Mouse (Mus musculus) heart, embryonic 15.5 days (tissue): ENCODE results near the gene B130006D01Rik. TPM values are rescaled to one million over a fixed set of nuclear protein-coding genes. Genes with fewer than 3 reads are reported as not detected.

Source experiments
- ATAC-seq: fragments of 200-750 bp; cut with Nextera tagmentation; replicated peaks from 2 replicates; pipeline ENCODE4 v1.8.0; 2017; ENCODE audit warnings: low read depth, moderate TSS enrichment; ENCODE audit not compliant: insufficient number of reproducible peaks, insufficient read depth, low FRiP score
- H3K27ac ChIP-seq: fragments of 300-500 bp; sonication (generic); 2 replicates; pipeline ENCODE4 v1.5.1; 2015; ENCODE audit warnings: mild to moderate bottlenecking, inconsistent platforms
- H3K27me3 ChIP-seq: fragments of 300-500 bp; sonication (generic); 2 replicates; pipeline ENCODE4 v1.6.1; 2015; ENCODE audit warnings: inconsistent platforms
- H3K36me3 ChIP-seq: fragments of 300-500 bp; sonication (generic); 2 replicates; pipeline ENCODE4 v1.6.1; 2015; ENCODE audit warnings: mild to moderate bottlenecking, inconsistent platforms
- H3K4me1 ChIP-seq: fragments of 300-500 bp; sonication (generic); replicated peaks from 2 replicates; pipeline ENCODE4 v1.6.1; 2015; ENCODE audit warnings: inconsistent platforms
- H3K4me2 ChIP-seq: fragments of 300-500 bp; sonication (generic); 2 replicates; pipeline ENCODE4 v1.6.1; 2015; ENCODE audit warnings: inconsistent platforms, mild to moderate bottlenecking, moderate library complexity
- H3K4me3 ChIP-seq: fragments of 300-500 bp; sonication (generic); 2 replicates; pipeline ENCODE4 v1.5.1; 2015; ENCODE audit warnings: mild to moderate bottlenecking, inconsistent platforms
- H3K9ac ChIP-seq: fragments of 300-500 bp; sonication (generic); 2 replicates; pipeline ENCODE4 v1.6.1; 2015; ENCODE audit warnings: mild to moderate bottlenecking, inconsistent platforms
- H3K9me3 ChIP-seq: fragments of 300-500 bp; sonication (generic); replicated peaks from 2 replicates; pipeline ENCODE4 v1.6.1; 2016; ENCODE audit warnings: inconsistent platforms
- WGBS: fragments of 180-500 bp; shearing (Covaris S2); methylation state at CpG from one replicate; pipeline ENCODE4 v1.1.7; 2015; ENCODE audit warnings: mixed read lengths; 5-methylcytosine and 5-hydroxymethylcytosine counted together
- polyA plus RNA-seq: library from polyadenylated mRNA; unstranded; fragments of >200 nt; fragmentation: Nextera tagmentation; extraction: Ambion mirVana; gene quantifications from 2 replicates; pipeline ENCODE4 v1.2.1, GENCODE M21; 2015

Gene B130006D01Rik
- polyA plus RNA-seq, result 0.71 TPM in 2 replicates

GRCm38 (mm10) chr11:95723287-95723686 lies at the start of gene B130006D01Rik:
Gene B130006D01Rik, plus strand, starts transcription at chr11:95723587.
- WGBS, result 87% methylated on average over 5 of the region's 5 CpGs
- Histone ChIP-seq H3K4me1 (peaks cover 2% of the 10 kb centered on the region; the same call in 1 of the 2 replicates), H3K36me3 (no peaks in the 10 kb centered on the region), H3K4me2 (no peak within 1 kb of the TSS), H3K27me3 (no peaks in the 10 kb centered on the region), H3K9ac (no peak within 1 kb of the TSS), H3K9me3 (no peaks in the 10 kb centered on the region), H3K27ac (no peak within 1 kb of the TSS), H3K4me3 (no peak within 1 kb of the TSS)
- no peak for ATAC-seq

DNA sequence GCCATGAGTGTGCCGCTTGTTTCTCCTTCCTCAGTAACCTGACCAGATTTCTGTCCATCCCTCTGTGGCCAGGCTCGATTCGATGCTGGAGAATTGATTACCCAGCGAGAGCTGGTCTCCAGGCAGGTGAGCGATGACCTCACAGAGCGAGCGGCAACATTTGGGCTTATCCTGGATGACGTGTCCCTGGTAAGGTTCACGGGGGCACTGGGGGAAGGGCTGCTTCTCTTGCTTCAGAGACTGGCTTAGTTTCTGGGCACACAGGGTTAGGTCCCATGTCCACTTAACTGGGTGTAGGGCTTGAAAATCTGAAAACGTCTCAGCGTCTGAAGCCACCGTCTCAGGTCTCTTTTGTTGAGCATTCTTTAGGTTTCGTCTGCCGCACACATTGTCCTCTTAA lies 47.9 kb upstream of the B130006D01Rik start:
- ATAC-seq, result no peak
- peaks cover 70% of the 10 kb centered on the region for H3K36me3 ChIP-seq
- H3K27ac ChIP-seq, result no peak overlapping the region
- no peak overlapping the region for H3K4me3 ChIP-seq
- peaks cover 9% of the 10 kb centered on the region; the same call in 1 of the 2 replicates for H3K4me1 ChIP-seq
- H3K4me2 ChIP-seq, result no peak overlapping the region
- WGBS, result 88% methylated on average over 14 of the region's 14 CpGs
- no peak overlapping the region for H3K9ac ChIP-seq
- H3K9me3 ChIP-seq, result no peaks in the 10 kb centered on the region
- H3K27me3 ChIP-seq, result no peaks in the 10 kb centered on the region

GRCm38 (mm10) chr11:95676307-95676706 lies 47.1 kb upstream of the B130006D01Rik start:
- H3K4me3 ChIP-seq, result no peak overlapping the region
- peaks cover 9% of the 10 kb centered on the region; the same call in 1 of the 2 replicates for H3K4me1 ChIP-seq
- no peaks in the 10 kb centered on the region for H3K27me3 ChIP-seq
- WGBS, result 24% methylated on average over 6 of the region's 6 CpGs
- no peaks in the 10 kb centered on the region for H3K9me3 ChIP-seq
- no peak overlapping the region for H3K4me2 ChIP-seq
- no peak overlapping the region for H3K9ac ChIP-seq
- no peak overlapping the region; the same call in 1 of the 2 replicates for H3K27ac ChIP-seq
- H3K36me3 ChIP-seq, result peaks cover 65% of the 10 kb centered on the region
- no peak for ATAC-seq

DNA sequence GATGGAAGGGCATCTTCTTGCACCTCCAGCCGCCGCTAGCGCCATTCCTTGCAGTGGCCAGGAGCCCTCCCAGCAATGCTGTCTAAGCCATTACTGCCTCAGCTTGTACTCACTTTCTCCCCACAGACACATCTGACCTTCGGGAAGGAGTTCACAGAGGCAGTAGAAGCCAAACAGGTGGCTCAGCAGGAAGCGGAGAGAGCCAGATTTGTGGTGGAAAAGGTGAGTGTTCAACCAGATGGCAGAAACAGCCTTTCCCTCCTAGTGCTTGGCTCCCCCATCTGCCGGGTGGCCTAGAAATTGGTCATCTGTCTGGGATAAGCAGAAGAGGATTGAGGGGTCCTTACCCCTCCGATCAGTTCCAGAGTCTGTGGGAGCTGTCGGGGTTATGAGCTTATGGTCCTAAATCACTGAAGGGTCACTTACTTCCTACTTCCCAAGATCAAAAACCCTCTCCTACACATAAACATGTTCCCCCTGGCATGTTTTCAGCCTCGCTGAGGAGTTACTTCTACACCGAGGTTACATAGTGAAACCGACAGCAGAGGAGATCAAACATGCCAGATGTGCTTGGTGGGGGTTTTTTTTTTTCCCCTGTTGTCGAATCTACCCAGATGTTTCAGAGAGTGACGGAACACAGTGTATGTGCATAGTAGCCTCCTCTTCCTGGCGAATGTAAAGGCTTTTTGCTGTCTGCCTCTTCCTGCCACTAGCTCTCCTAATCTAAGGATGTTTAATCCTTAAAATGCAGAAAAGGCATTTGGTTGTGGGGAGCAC lies 45.3 kb upstream of the B130006D01Rik start:
- no peak for ATAC-seq
- Histone ChIP-seq H3K4me2 (no peak overlapping the region), H3K36me3 (peaks cover 55% of the 10 kb centered on the region), H3K9me3 (no peaks in the 10 kb centered on the region), H3K4me3 (no peak overlapping the region), H3K4me1 (peaks cover 16% of the 10 kb centered on the region), H3K27me3 (no peaks in the 10 kb centered on the region), H3K9ac (no peak overlapping the region), H3K27ac (no peak overlapping the region)
- 85% methylated on average over 14 of the region's 14 CpGs for WGBS

DNA sequence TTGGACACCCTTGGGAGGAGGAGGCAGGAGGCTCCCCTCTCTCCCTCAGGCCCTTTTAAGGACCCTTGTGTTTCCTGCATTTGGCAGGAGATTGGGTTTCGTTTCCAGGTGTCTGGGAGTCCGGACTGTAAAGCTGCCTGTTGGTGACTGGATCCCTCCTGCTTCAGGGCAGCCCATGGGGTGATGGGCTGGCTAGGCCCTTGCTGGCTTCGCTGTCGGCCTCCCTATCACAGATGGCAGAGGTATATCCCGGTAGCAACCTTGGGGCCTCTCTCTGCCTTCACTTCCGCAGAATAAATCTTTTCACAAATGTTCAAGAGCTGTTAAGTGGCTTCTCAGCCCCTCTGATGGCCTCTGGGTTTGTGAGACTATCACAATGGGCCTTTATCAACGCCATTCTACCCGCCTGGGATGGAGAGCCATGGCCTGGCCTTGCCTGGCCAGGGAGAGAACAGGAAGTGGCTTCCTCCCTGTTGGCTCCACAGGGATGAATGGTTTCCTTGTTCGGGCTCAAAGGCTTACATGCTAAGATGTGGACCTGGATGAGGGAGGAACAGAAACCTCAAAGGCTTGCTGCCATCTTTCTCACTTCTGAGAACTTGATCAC lies 41.3 kb upstream of the B130006D01Rik start:
- Histone ChIP-seq H3K36me3 (peaks cover 36% of the 10 kb centered on the region), H3K9ac (no peak overlapping the region; the same call in 1 of the 2 replicates), H3K27ac (peak overlapping the region; percentile 32; the same call in 1 of the 2 replicates), H3K4me2 (no peak overlapping the region), H3K27me3 (no peaks in the 10 kb centered on the region), H3K4me1 (peaks cover 10% of the 10 kb centered on the region), H3K4me3 (no peak overlapping the region), H3K9me3 (no peaks in the 10 kb centered on the region)
- WGBS, result 41% methylated on average over 9 of the region's 9 CpGs
- no peak; the same call in 1 of the 2 replicates for ATAC-seq

- no peaks in the 10 kb centered on the region for H3K27me3 ChIP-seq
- no peak overlapping the region for H3K4me2 ChIP-seq
- ATAC-seq, result no peak
- H3K36me3 ChIP-seq, result peaks cover 28% of the 10 kb centered on the region
- H3K9me3 ChIP-seq, result no peaks in the 10 kb centered on the region
- H3K9ac ChIP-seq, result no peak overlapping the region
- peaks cover 10% of the 10 kb centered on the region for H3K4me1 ChIP-seq
- no peak overlapping the region for H3K4me3 ChIP-seq
- H3K27ac ChIP-seq, result no peak overlapping the region
- 87% methylated on average over 3 of the region's 3 CpGs for WGBS
Observed at GRCm38 (mm10) chr11:95682946-95683345, 40.4 kb upstream of the B130006D01Rik start.

GRCm38 (mm10) chr11:95686031-95686430 lies 37.4 kb upstream of the B130006D01Rik start:
- whole genome bisulfite sequencing, result 2% methylated on average over 4 of the region's 4 CpGs

DNA sequence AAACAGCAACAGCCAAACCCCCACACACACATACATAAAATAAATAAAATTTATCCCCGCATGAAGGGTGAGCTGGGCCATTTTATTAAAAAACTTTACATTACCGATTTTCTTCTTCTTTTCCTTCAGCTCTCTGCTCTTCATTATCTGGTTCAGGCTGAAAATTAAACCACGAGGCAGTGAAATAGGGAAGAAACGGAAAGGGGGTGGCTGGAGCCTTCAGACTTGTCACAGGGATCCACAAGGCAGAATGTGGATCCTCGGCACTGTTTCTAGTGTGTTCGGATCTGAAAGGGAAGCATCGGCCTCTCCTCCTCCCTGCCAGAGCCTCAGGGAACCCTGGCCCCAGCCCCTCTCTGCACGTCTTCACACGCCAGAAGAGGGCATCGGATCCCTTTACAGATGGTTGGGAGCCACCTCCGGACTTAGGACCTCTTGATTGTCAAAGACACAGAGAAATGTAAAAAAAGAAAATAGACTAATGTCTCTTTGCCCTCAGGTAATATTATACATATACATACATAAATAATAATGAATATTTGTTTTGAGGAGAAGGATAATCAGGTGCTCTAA lies 36.2 kb upstream of the B130006D01Rik start:
- Histone ChIP-seq H3K27ac (no peak overlapping the region), H3K4me1 (peaks cover 18% of the 10 kb centered on the region), H3K9ac (no peak overlapping the region), H3K4me3 (no peak overlapping the region), H3K36me3 (no peaks in the 10 kb centered on the region), H3K9me3 (no peaks in the 10 kb centered on the region), H3K4me2 (no peak overlapping the region), H3K27me3 (no peaks in the 10 kb centered on the region)
- no peak for ATAC-seq
- 38% methylated on average over 11 of the region's 11 CpGs for WGBS

More at GRCm38 (mm10) chr11:95686031-95686430, 37.4 kb upstream of the B130006D01Rik start:
- Histone ChIP-seq H3K9me3 (no peaks in the 10 kb centered on the region), H3K36me3 (peaks cover 4% of the 10 kb centered on the region; the same call in 1 of the 2 replicates), H3K4me1 (peaks cover 24% of the 10 kb centered on the region), H3K27ac (no peak overlapping the region), H3K27me3 (no peaks in the 10 kb centered on the region), H3K4me3 (no peak overlapping the region), H3K4me2 (no peak overlapping the region), H3K9ac (no peak overlapping the region)
- ATAC-seq, result no peak

DNA sequence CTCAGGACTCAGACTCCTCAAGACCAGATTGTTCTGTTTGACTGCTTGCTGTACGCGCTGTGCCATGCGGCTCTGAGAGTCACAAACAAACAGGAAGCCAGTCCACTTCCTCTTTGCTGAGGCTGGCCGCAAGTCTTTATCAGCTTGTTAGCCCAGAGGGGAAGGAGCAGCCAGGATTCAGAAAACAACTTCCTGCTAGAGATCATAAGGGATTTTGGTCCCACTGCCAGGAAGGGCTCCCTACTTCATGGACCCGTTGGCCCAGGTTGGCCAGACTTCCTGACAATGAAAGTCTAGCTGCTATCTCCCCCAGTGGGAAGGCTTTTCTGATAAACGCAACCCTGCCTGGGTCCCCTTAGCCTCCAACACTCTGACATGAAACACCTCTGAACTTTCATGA lies 34.9 kb upstream of the B130006D01Rik start:
- 49% methylated on average over 6 of the region's 6 CpGs for WGBS
- H3K36me3 ChIP-seq, result no peaks in the 10 kb centered on the region
- peak overlapping the region; percentile 34 for H3K4me2 ChIP-seq
- 0 out of 2 replicates have a peak overlapping the region, but pooled peaks have one; percentile 28 for H3K9ac ChIP-seq
- no peak for ATAC-seq
- peaks cover 16% of the 10 kb centered on the region for H3K4me1 ChIP-seq
- H3K27ac ChIP-seq, result peak overlapping the region; percentile 61
- H3K9me3 ChIP-seq, result no peaks in the 10 kb centered on the region
- no peak overlapping the region for H3K4me3 ChIP-seq
- H3K27me3 ChIP-seq, result no peaks in the 10 kb centered on the region

DNA sequence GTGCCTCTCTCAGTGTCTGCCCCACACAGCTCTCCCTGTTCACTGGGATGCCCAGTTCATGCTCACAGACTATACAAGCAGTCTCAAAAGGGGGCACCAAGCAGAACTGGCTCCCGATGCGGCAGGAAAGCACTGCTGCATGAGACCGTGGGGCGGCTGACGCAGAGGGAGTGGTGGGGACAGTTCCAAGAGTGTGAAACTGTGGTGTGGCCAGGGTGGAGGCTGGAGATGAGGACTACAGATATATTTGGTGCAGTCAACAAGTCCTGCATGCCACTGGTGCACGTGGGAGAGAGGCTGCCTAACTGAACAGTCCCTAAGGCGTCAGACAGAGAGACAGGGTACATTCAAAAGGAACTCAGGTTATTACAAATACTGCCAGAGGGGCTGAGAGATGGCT lies 34.4 kb upstream of the B130006D01Rik start:
- Histone ChIP-seq H3K4me3 (no peak overlapping the region), H3K4me2 (peak overlapping the region; percentile 34), H3K27ac (peak overlapping the region; percentile 61), H3K36me3 (no peaks in the 10 kb centered on the region), H3K4me1 (peaks cover 16% of the 10 kb centered on the region), H3K9ac (0 out of 2 replicates have a peak overlapping the region, but pooled peaks have one; percentile 28), H3K27me3 (no peaks in the 10 kb centered on the region), H3K9me3 (no peaks in the 10 kb centered on the region)
- 22% methylated on average over 7 of the region's 7 CpGs for WGBS
- ATAC-seq, result 0 out of 2 replicates have a peak, but pooled peaks have one; percentile 20

DNA sequence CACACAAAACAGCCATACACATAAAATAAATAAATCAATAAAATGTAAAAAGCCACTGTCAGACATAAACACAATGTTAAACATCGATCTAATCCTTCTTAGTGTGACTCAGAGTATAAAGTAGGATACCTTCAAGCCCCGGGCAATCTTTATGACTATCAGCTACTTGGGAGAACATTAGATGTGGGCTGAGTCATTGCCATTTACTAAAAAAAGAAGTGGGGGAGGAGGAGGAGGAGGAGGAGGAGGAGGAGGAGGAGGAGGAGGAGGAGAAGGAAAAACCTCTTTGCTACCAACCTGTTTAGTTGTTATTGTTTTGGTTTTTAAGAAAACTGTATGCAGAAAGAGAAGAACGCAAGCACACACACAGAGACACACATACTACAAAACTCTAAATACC lies 33.8 kb upstream of the B130006D01Rik start:
- Histone ChIP-seq H3K4me1 (peaks cover 16% of the 10 kb centered on the region), H3K4me3 (no peak overlapping the region), H3K9me3 (no peaks in the 10 kb centered on the region), H3K27me3 (no peaks in the 10 kb centered on the region), H3K27ac (no peak overlapping the region), H3K9ac (no peak overlapping the region), H3K36me3 (no peaks in the 10 kb centered on the region), H3K4me2 (no peak overlapping the region)
- WGBS, result 62% methylated on average over 3 of the region's 3 CpGs
- no peak for ATAC-seq
